Mouse (Mus musculus): ENCODE measurements at regions not wholly inside any gene's neighbourhood (a gene's known extent, or its start where the extent isn't known, plus 50 kb on each side); places are given as distances from the start of the nearest gene placed in this dataset.

- H3K4me1 ChIP-seq (ENCODE audit: insufficient read depth, low read depth, low read length), result no peaks in the 10 kb centered on the region
- no peaks in the 10 kb centered on the region for H3K36me3 ChIP-seq (replicated peaks)
- peaks cover 59% of the 10 kb centered on the region for H3K9me3 ChIP-seq (replicated peaks)
- no peak overlapping the region for H3K4me3 ChIP-seq (ENCODE audit: low read depth, low read length)
- H3K27me3 ChIP-seq (ENCODE audit: insufficient read depth, low read length), result no peaks in the 10 kb centered on the region
- no peak for DNase-seq (ENCODE audit: low spot score)
- no peak for TF ChIP-seq TAL1 (conservative IDR thresholded peaks at IDR 0.05; ENCODE audit: low read depth, low read length)
- no peak for ATAC-seq (ENCODE audit: extremely low read depth, insufficient number of reproducible peaks, low FRiP score, poor library complexity, severe bottlenecking)
Measured at GRCm38 (mm10) chr3:34869911-34870310, 219.7 kb downstream of the Sox2 start.

- TF ChIP-seq GATA1 (IDR thresholded peaks at IDR 0.05; ENCODE audit: borderline replicate concordance, low read length), result no peak
- no peak for TF ChIP-seq CTCF (IDR thresholded peaks at IDR 0.05; ENCODE audit: low read depth, low read length)
- no peak for TF ChIP-seq POLR2AphosphoS5 (IDR thresholded peaks at IDR 0.05; ENCODE audit: insufficient replicate concordance, low read depth, low read length)
- no peak for TF ChIP-seq GATA2 (IDR thresholded peaks at IDR 0.05; ENCODE audit: borderline replicate concordance, low read depth, low read length)
- no peak for TF ChIP-seq TAL1 (conservative IDR thresholded peaks at IDR 0.05; ENCODE audit: low read depth, low read length)
- Histone ChIP-seq H3K9me3 (replicated peaks) (peaks cover 45% of the 10 kb centered on the region), H3K36me3 (replicated peaks) (no peaks in the 10 kb centered on the region), H3K27me3 (ENCODE audit: insufficient read depth, low read length) (no peaks in the 10 kb centered on the region), H3K4me1 (ENCODE audit: insufficient read depth, low read depth, low read length) (no peaks in the 10 kb centered on the region), H3K4me3 (ENCODE audit: low read depth, low read length) (no peak overlapping the region)
- ATAC-seq (ENCODE audit: extremely low read depth, insufficient number of reproducible peaks, low FRiP score, poor library complexity, severe bottlenecking) (no peak), DNase-seq (ENCODE audit: low spot score) (no peak)
Measured at GRCm38 (mm10) chr3:34885137-34885536, 234.9 kb downstream of the Sox2 start.

DNA sequence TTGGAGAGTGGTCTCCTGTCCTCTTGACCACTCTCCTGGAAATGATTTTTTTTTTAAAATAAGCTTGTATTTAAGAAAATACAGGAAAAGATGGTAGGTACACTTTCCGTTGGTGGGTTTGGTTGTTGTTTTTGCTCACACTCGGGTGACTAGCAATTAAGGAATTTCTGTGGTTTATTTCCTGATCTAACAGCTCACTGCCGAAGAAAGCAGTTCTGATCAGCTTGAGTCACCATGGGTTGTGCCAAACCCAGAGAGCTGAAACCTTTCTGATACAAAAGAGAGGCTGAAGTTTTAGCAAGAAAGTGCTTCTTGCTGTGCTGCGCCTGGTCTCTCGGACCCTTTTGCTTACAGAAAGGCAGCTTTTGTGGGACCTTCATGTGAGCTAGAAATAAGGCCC, 243.2 kb downstream of the Sox2 start:
- H3K4me3 ChIP-seq (ENCODE audit: low read depth, low read length), result no peak overlapping the region
- no peaks in the 10 kb centered on the region for H3K36me3 ChIP-seq (replicated peaks)
- no peak for ATAC-seq (ENCODE audit: extremely low read depth, insufficient number of reproducible peaks, low FRiP score, poor library complexity, severe bottlenecking)
- TF ChIP-seq CTCF (IDR thresholded peaks at IDR 0.05; ENCODE audit: low read depth, low read length), result no peak
- TF ChIP-seq TAL1 (conservative IDR thresholded peaks at IDR 0.05; ENCODE audit: low read depth, low read length), result no peak
- no peak for TF ChIP-seq GATA2 (IDR thresholded peaks at IDR 0.05; ENCODE audit: borderline replicate concordance, low read depth, low read length)
- no peak for TF ChIP-seq POLR2AphosphoS5 (IDR thresholded peaks at IDR 0.05; ENCODE audit: insufficient replicate concordance, low read depth, low read length)
- TF ChIP-seq GATA1 (IDR thresholded peaks at IDR 0.05; ENCODE audit: borderline replicate concordance, low read length), result no peak
- no peaks in the 10 kb centered on the region for H3K27me3 ChIP-seq (ENCODE audit: insufficient read depth, low read length)
- no peaks in the 10 kb centered on the region for H3K4me1 ChIP-seq (ENCODE audit: insufficient read depth, low read depth, low read length)
- DNase-seq (ENCODE audit: low spot score), result no peak
- peaks cover 65% of the 10 kb centered on the region for H3K9me3 ChIP-seq (replicated peaks)

DNA sequence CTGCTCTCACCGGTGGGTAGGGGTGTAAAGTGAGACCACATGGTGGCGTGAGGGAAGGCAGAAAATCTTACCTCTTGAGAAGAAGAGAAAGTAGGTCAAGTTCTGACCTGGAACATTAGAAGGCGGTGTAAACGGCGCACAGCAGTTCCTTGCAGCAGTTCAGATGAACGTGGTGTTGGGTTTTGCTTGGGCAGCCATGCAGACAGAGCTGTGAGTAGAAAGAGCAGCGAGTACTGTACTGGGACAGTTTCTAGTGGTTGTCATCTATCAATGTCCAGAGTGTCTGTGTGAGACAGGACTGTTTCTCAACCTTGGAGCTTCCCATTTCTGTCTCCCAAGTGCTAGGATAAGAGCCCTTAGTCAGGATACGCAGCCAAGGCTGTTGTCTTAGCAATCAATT, 252.9 kb downstream of the Sox2 start:
- DNase-seq (ENCODE audit: low spot score), result no peak
- Histone ChIP-seq H3K9me3 (replicated peaks) (peaks cover 46% of the 10 kb centered on the region), H3K4me3 (ENCODE audit: low read depth, low read length) (no peak overlapping the region), H3K27me3 (ENCODE audit: insufficient read depth, low read length) (no peaks in the 10 kb centered on the region), H3K4me1 (ENCODE audit: insufficient read depth, low read depth, low read length) (no peaks in the 10 kb centered on the region), H3K36me3 (replicated peaks) (no peaks in the 10 kb centered on the region)
- TF ChIP-seq CTCF (IDR thresholded peaks at IDR 0.05; ENCODE audit: low read depth, low read length) (no peak), GATA1 (IDR thresholded peaks at IDR 0.05; ENCODE audit: borderline replicate concordance, low read length) (no peak)
- ATAC-seq (ENCODE audit: extremely low read depth, insufficient number of reproducible peaks, low FRiP score, poor library complexity, severe bottlenecking), result no peak

GRCm38 (mm10) chr3:34908489-34908888, 258.3 kb downstream of the Sox2 start:
- H3K27me3 ChIP-seq (ENCODE audit: insufficient read depth, low read length), result no peaks in the 10 kb centered on the region
- no peak for DNase-seq (ENCODE audit: low spot score)
- no peak overlapping the region for H3K4me3 ChIP-seq (ENCODE audit: low read depth, low read length)
- no peaks in the 10 kb centered on the region for H3K4me1 ChIP-seq (ENCODE audit: insufficient read depth, low read depth, low read length)
- TF ChIP-seq CTCF (IDR thresholded peaks at IDR 0.05; ENCODE audit: low read depth, low read length) (no peak), GATA1 (IDR thresholded peaks at IDR 0.05; ENCODE audit: borderline replicate concordance, low read length) (no peak), GATA2 (IDR thresholded peaks at IDR 0.05; ENCODE audit: borderline replicate concordance, low read depth, low read length) (no peak), TAL1 (conservative IDR thresholded peaks at IDR 0.05; ENCODE audit: low read depth, low read length) (no peak), POLR2AphosphoS5 (IDR thresholded peaks at IDR 0.05; ENCODE audit: insufficient replicate concordance, low read depth, low read length) (no peak)
- no peak for ATAC-seq (ENCODE audit: extremely low read depth, insufficient number of reproducible peaks, low FRiP score, poor library complexity, severe bottlenecking)
- H3K9me3 ChIP-seq (replicated peaks), result peaks cover 38% of the 10 kb centered on the region
- H3K36me3 ChIP-seq (replicated peaks), result no peaks in the 10 kb centered on the region

DNA sequence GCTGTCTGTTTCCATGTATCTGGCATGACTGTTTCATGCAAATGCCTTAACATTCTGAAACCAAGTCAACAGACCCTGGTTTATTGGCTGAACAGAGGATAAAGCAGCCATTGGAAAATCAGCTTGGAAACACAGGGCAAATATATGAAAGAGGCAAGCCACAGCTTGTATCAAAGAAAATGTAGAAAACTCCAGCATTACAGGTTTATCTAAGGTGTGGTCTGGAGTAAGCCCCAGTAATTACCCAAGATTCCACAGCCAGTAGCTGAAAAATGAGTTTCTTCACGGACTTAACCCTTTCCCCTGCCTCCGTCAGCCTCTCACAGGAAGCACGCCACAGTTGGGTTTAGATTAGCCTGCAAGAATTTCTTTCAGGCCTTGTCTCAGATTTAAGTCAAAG, 259.1 kb downstream of the Sox2 start:
- no peaks in the 10 kb centered on the region for H3K4me1 ChIP-seq (ENCODE audit: insufficient read depth, low read depth, low read length)
- peaks cover 41% of the 10 kb centered on the region for H3K9me3 ChIP-seq (replicated peaks)
- no peaks in the 10 kb centered on the region for H3K27me3 ChIP-seq (ENCODE audit: insufficient read depth, low read length)
- TF ChIP-seq GATA2 (IDR thresholded peaks at IDR 0.05; ENCODE audit: borderline replicate concordance, low read depth, low read length) (no peak), POLR2AphosphoS5 (IDR thresholded peaks at IDR 0.05; ENCODE audit: insufficient replicate concordance, low read depth, low read length) (no peak), GATA1 (IDR thresholded peaks at IDR 0.05; ENCODE audit: borderline replicate concordance, low read length) (no peak), TAL1 (conservative IDR thresholded peaks at IDR 0.05; ENCODE audit: low read depth, low read length) (no peak), CTCF (IDR thresholded peaks at IDR 0.05; ENCODE audit: low read depth, low read length) (no peak)
- H3K4me3 ChIP-seq (ENCODE audit: low read depth, low read length), result no peak overlapping the region
- no peaks in the 10 kb centered on the region for H3K36me3 ChIP-seq (replicated peaks)
- ATAC-seq (ENCODE audit: extremely low read depth, insufficient number of reproducible peaks, low FRiP score, poor library complexity, severe bottlenecking), result no peak
- no peak for DNase-seq (ENCODE audit: low spot score)

- Histone ChIP-seq H3K4me1 (ENCODE audit: insufficient read depth, low read depth, low read length) (no peaks in the 10 kb centered on the region), H3K27me3 (ENCODE audit: insufficient read depth, low read length) (no peaks in the 10 kb centered on the region), H3K36me3 (replicated peaks) (no peaks in the 10 kb centered on the region), H3K9me3 (replicated peaks) (peaks cover 36% of the 10 kb centered on the region), H3K4me3 (ENCODE audit: low read depth, low read length) (no peak overlapping the region)
- TF ChIP-seq GATA1 (IDR thresholded peaks at IDR 0.05; ENCODE audit: borderline replicate concordance, low read length), result no peak
- no peak for TF ChIP-seq GATA2 (IDR thresholded peaks at IDR 0.05; ENCODE audit: borderline replicate concordance, low read depth, low read length)
- TF ChIP-seq TAL1 (conservative IDR thresholded peaks at IDR 0.05; ENCODE audit: low read depth, low read length), result no peak
- no peak for TF ChIP-seq CTCF (IDR thresholded peaks at IDR 0.05; ENCODE audit: low read depth, low read length)
- no peak for TF ChIP-seq POLR2AphosphoS5 (IDR thresholded peaks at IDR 0.05; ENCODE audit: insufficient replicate concordance, low read depth, low read length)
- no peak for DNase-seq (ENCODE audit: low spot score)
- no peak for ATAC-seq (ENCODE audit: extremely low read depth, insufficient number of reproducible peaks, low FRiP score, poor library complexity, severe bottlenecking)
Measured at GRCm38 (mm10) chr3:34918326-34918932, 268.2 kb downstream of the Sox2 start.

Measured in G1E (cell line).